Mouse (Mus musculus): ENCODE measurements around the gene Iffo1.

DNA sequence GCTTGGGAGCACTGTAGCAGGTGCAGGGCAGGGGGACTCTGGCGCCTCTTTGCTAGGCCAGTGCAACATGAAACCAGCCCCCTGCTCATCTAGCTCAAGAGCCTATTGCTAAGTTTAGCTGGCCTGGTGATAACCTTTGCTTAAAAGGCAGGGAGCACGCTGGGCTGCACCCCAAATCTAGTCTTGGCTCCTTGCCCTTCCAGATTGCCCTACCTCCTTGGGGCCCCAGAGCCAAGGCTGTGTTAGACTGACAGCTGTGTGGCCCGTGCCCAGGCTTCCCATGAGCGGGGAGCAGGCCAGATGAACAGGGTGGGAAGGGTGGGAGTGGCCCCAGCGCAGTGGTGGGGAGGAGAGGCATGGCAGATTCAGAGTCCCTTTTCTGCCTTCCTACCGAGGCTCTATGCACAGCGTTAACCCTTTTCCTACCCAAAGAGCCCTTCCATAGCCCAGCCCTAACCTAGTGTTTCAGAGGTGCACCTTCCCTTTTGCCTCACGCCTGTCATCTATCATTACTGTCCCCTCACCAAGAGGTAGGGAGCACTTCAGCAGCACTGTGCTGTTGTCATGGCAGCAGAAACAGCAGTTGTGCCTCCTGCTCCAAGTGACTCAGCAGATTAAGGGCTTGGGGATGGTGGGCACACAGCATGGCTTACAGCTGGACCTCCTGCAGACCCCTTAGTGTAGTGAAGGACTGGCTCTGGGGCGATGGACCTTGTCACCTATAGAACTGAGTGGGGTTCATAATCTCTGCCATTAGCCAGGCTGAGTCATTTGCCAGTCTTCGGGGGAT, 22.0 kb downstream of the Iffo1 start:
- no peak for TF ChIP-seq CTCF (IDR thresholded peaks at IDR 0.05; ENCODE audit: low read depth)
- no peak for TF ChIP-seq EP300 (IDR thresholded peaks at IDR 0.05; ENCODE audit: low read depth)
